Mouse (Mus musculus) monocyte, adult 2 months (primary cell): Measurements from ENCODE around the gene Rab22a.
"Not testable (repeated sequence)": the region's sequence is repeated elsewhere in the genome, so short reads cannot be mapped to it uniquely, and the experiment has no call there.

ENCODE experiments used
- DNase-seq, 2 experiments: peaks; one replicate each; pipeline ENCODE4 v3.0.0; 2022; ENCODE audit warnings: low spot score in 2 of 2, low read depth in 1 of 2

Rab22a gene

GRCm38 (mm10) chr2:173659057-173659925 lies at the start of gene Rab22a:
TSS of gene Rab22a (plus strand) at chr2:173659760.
- DNase-seq, result peak; percentile 92 to 98

- DNase-seq, result no peak
These were observed 44.0 kb upstream of the Rab22a start for GRCm38 (mm10) chr2:173615378-173616081.

- no peak for DNase-seq
These were observed 43.4 kb upstream of the Rab22a start for GRCm38 (mm10) chr2:173616156-173616555.

GRCm38 (mm10) chr2:173619132-173619531 lies 40.4 kb upstream of the Rab22a start:
- no peak for DNase-seq

- DNase-seq, result no peak
These were observed 38.9 kb upstream of the Rab22a start for GRCm38 (mm10) chr2:173620645-173621044.

GRCm38 (mm10) chr2:173622173-173622601 lies 37.4 kb upstream of the Rab22a start:
- DNase-seq, result no peak

- no peak for DNase-seq
These were observed 34.9 kb upstream of the Rab22a start for GRCm38 (mm10) chr2:173624667-173625066.

- no peak for DNase-seq
These were observed 33.8 kb upstream of the Rab22a start for GRCm38 (mm10) chr2:173625786-173626185.

- DNase-seq, result not testable (repeated sequence)
These were observed 25.5 kb upstream of the Rab22a start for GRCm38 (mm10) chr2:173634106-173634505.

- DNase-seq, result no peak
These were observed 18.2 kb upstream of the Rab22a start for GRCm38 (mm10) chr2:173641370-173641769.

GRCm38 (mm10) chr2:173642262-173642999 lies 17.1 kb upstream of the Rab22a start:
- no peak for DNase-seq

- no peak for DNase-seq
These were observed 12.2 kb upstream of the Rab22a start for GRCm38 (mm10) chr2:173647197-173647911.

GRCm38 (mm10) chr2:173649762-173650161 lies 9.8 kb upstream of the Rab22a start:
- DNase-seq, result no peak

GRCm38 (mm10) chr2:173653526-173653925 lies 6.0 kb upstream of the Rab22a start:
- no peak for DNase-seq

- DNase-seq, result no peak
These were observed 1.8 kb upstream of the Rab22a start for GRCm38 (mm10) chr2:173657736-173658135.

GRCm38 (mm10) chr2:173658517-173658916 lies 1.0 kb upstream of the Rab22a start:
- no peak for DNase-seq

- DNase-seq, result peak in 1 of 2 experiments; percentile 11
These were observed 545 bp downstream of the Rab22a start for GRCm38 (mm10) chr2:173659926-173660684.

- no peak for DNase-seq
These were observed 2.8 kb downstream of the Rab22a start for GRCm38 (mm10) chr2:173662255-173662950.

- no peak for DNase-seq
These were observed 5.2 kb downstream of the Rab22a start for GRCm38 (mm10) chr2:173664736-173665135.
